ENCODE assay signal across 21 mouse cellular contexts in the genomic region with DNA sequence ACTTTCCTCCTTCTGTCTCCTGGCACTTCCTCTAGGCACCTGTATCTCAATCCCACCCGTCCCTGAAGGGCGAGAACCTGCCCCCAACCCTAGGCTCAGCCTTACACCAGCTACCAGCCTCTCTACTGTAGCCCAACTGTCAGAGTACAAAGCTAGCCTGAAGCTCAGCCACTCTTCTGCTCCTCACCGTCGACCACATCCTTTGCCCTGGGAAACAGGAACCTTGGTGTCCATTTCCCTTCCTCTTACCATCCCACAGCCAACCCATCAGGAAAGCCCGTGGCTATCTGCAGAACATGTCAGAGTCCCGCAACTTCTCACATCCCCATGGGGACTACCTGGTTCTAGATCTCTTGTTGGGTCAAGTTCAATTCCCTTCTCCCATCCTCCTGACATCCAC. TPM values are rescaled to one million over a fixed set of nuclear protein-coding genes. Genes with fewer than 3 reads are reported as not detected.
DNase-seq lines count a peak whose midpoint lies in the region; ATAC-seq lines count a peak whose summit lies in the region.
"Had no signal": no experiment of that assay in that cellular context is flagged by ENCODE, and none has a peak within 500 bp of the region (broad histone marks: within the 10 kb centered on the region; RNA-seq: fewer than 3 reads in every experiment).

No protein-coding gene starts in this region.

- H3K4me2 ChIP-seq in heart, embryonic 12.5 days = no peak overlapping the region
- H3K4me2 ChIP-seq in midbrain, embryonic 11.5 days = no peak overlapping the region
- H3K4me2 ChIP-seq: forebrain, embryonic 13.5 days; heart, embryonic 11.5 days; hindbrain, embryonic 14.5 days; intestine, embryonic 15.5 days had no signal

- H3K9me3 ChIP-seq in heart, embryonic 12.5 days (replicated peaks) = no peaks in the 10 kb centered on the region
- no peaks in the 10 kb centered on the region for H3K9me3 ChIP-seq in midbrain, embryonic 11.5 days (ENCODE audit: control insufficient read depth, low read length)
- H3K9me3 ChIP-seq: embryonic facial prominence, embryonic 10.5 days; forebrain, embryonic 13.5 days; hindbrain, embryonic 10.5 days; intestine, embryonic 15.5 days had no signal

- DNase-seq in cerebellum, adult 11-12 months = peak; percentile 17
- no peak for DNase-seq in cerebellum, adult 8-10 months
- DNase-seq in heart, postnatal 14 days = no peak
- no peak for DNase-seq in midbrain, embryonic 11.5 days (ENCODE audit: low spot score, missing footprints)
- no peak for DNase-seq in frontal cortex, postnatal 36 days (ENCODE audit: low spot score in 2 of 2)
- DNase-seq: adrenal gland, postnatal 14 days; forebrain, postnatal 0 days; gastrocnemius, adult 2 months; gastrocnemius, postnatal 25 days; heart, adult 11 months; kidney, adult 18-20 months had no signal

- H3K4me3 ChIP-seq in heart, embryonic 12.5 days = no peak overlapping the region
- no peak overlapping the region for H3K4me3 ChIP-seq in midbrain, embryonic 11.5 days (ENCODE audit: low read depth, low read length)
- H3K4me3 ChIP-seq: embryonic facial prominence, embryonic 10.5 days; forebrain, embryonic 13.5 days; gastrocnemius, adult 2 months; hindbrain, embryonic 10.5 days; intestine, embryonic 15.5 days had no signal

- no peaks in the 10 kb centered on the region for H3K27me3 ChIP-seq in heart, embryonic 12.5 days (replicated peaks)
- no peaks in the 10 kb centered on the region for H3K27me3 ChIP-seq in midbrain, embryonic 11.5 days (ENCODE audit: control insufficient read depth, insufficient read depth, low read length)
- H3K27me3 ChIP-seq: intestine, embryonic 15.5 days; Patski had no signal

- peaks cover 39% of the 10 kb centered on the region for H3K4me1 ChIP-seq in heart, embryonic 12.5 days (replicated peaks)
- H3K4me1 ChIP-seq in midbrain, embryonic 11.5 days (ENCODE audit: control insufficient read depth, insufficient read depth, low read length) = peaks cover 4% of the 10 kb centered on the region

- WGBS in heart, embryonic 12.5 days = 79% methylated on average over 6 of the region's 6 CpGs
- 84% methylated on average over 6 of the region's 6 CpGs for WGBS in midbrain, embryonic 11.5 days

- H3K36me3 ChIP-seq in heart, embryonic 12.5 days = no peaks in the 10 kb centered on the region
- no peaks in the 10 kb centered on the region for H3K36me3 ChIP-seq in midbrain, embryonic 11.5 days (ENCODE audit: control insufficient read depth, insufficient read depth, low read length)
- H3K36me3 ChIP-seq: embryonic facial prominence, embryonic 10.5 days; hindbrain, embryonic 10.5 days; intestine, embryonic 15.5 days had no signal

- H3K9ac ChIP-seq in heart, embryonic 12.5 days = 0 out of 2 replicates have a peak overlapping the region, but pooled peaks have one; percentile 32
- H3K9ac ChIP-seq in midbrain, embryonic 11.5 days (ENCODE audit: low read length) = no peak overlapping the region
- H3K9ac ChIP-seq: forebrain, embryonic 13.5 days; forebrain, postnatal 0 days; hindbrain, embryonic 14.5 days; intestine, embryonic 15.5 days had no signal

- no peak for ATAC-seq in heart, embryonic 12.5 days (ENCODE audit: insufficient number of reproducible peaks, low FRiP score)
- ATAC-seq in hematopoietic stem cell, adult 5-6 weeks (replicated peaks in 1 of 2; ENCODE audit: insufficient read depth in 1 of 2, low FRiP score in 2 of 2, low TSS enrichment in 1 of 2, low read depth in 1 of 2, poor library complexity in 2 of 2, severe bottlenecking in 2 of 2) = peak; percentile 49 to 66
- no peak for ATAC-seq in midbrain, embryonic 11.5 days (ENCODE audit: low FRiP score)
- ATAC-seq: activated CD4-positive, CD25-positive, alpha-beta regulatory T cell, adult 4 months; forebrain, embryonic 13.5 days; forebrain, postnatal 0 days; intestine, embryonic 15.5 days; Patski had no signal

- intact Hi-C loops in heart, postnatal 14 days (cut with DNase I) = loop anchor here (5.0 to 10.0 kb wide), 3 partner anchors 81 to 668 kb away; no protein-coding TSS in a partner anchor

- H3K27ac ChIP-seq in heart, embryonic 12.5 days (ENCODE audit: poor library complexity, severe bottlenecking) = peak overlapping the region; percentile 53; the same call in 1 of the 2 replicates
- no peak overlapping the region for H3K27ac ChIP-seq in midbrain, embryonic 11.5 days (ENCODE audit: low read depth, low read length)
- H3K27ac ChIP-seq: embryonic facial prominence, embryonic 10.5 days; forebrain, embryonic 13.5 days; gastrocnemius, adult 2 months; hindbrain, embryonic 10.5 days; hindbrain, embryonic 14.5 days; intestine, embryonic 15.5 days had no signal

RNA-seq across cellular contexts. Expression of a gene that starts 11.6 kb away (rescaled TPM):
- 55.6 and 62.5 TPM in 2 replicates for polyA plus RNA-seq in heart, embryonic 12.5 days (2016; fragmentation: Nextera tagmentation; extraction: Ambion mirVana)
- total RNA-seq in heart, postnatal 14 days (2021) = 10 to 100 TPM; 51.1 to 55.8 TPM
- 15.0 and 16.9 TPM in 2 replicates for total RNA-seq in hematopoietic stem cell, adult 5-6 weeks (2017)
- 32.6 and 42.3 TPM in 2 replicates for polyA plus RNA-seq in midbrain, embryonic 11.5 days (2014; fragmentation: Nextera tagmentation; extraction: Ambion mirVana)

Comparison
In these comparisons a context has a peak if more than half of its experiments do, and no peak if none do; other contexts are left out.
1. ATAC-seq: peak in hematopoietic stem cell, adult 5-6 weeks (2 of 2); none in heart, embryonic 12.5 days (single experiment) and midbrain, embryonic 11.5 days (single experiment).